Comparison of ENCODE assay signal across 14 mouse cellular contexts in genomic region chr1:171187851-171188700, GRCm38 (mm10). TPM values are rescaled to one million over a fixed set of nuclear protein-coding genes. Genes with fewer than 3 reads are reported as not detected.
DNase-seq lines count a peak whose midpoint lies in the region; ATAC-seq and TF ChIP-seq lines count a peak whose summit lies in the region.
"Had no signal": no experiment of that assay in that cellular context is flagged by ENCODE, and none has a peak within 500 bp of the region (broad histone marks: within the 10 kb centered on the region; RNA-seq: fewer than 3 reads in every experiment).

No protein-coding gene starts in this region.

- H3K4me1 ChIP-seq in hindbrain, postnatal 0 days (ENCODE audit: insufficient read depth, low read length): peaks cover 6% of the 10 kb centered on the region

- H3K27ac ChIP-seq in gastrocnemius, adult 2 months: peak overlapping the region; percentile 76
- H3K27ac ChIP-seq in hindbrain, postnatal 0 days: peak overlapping the region; percentile 16; the same call in 1 of the 2 replicates
- H3K27ac ChIP-seq: macrophage had no signal

- no peak overlapping the region for H3K9ac ChIP-seq in hindbrain, postnatal 0 days (replicated peaks; ENCODE audit: low read length)
- H3K9ac ChIP-seq: stomach, embryonic 15.5 days had no signal

- H3K27me3 ChIP-seq in hindbrain, postnatal 0 days (ENCODE audit: insufficient read depth, low read length): no peaks in the 10 kb centered on the region
- H3K27me3 ChIP-seq: stomach, embryonic 15.5 days had no signal

- WGBS in hindbrain, postnatal 0 days: 20% methylated on average over 13 of the region's 13 CpGs

- ATAC-seq in hindbrain, postnatal 0 days: peak; percentile 57
- ATAC-seq: inflammation-experienced regulatory T-cells, adult 6 months had no signal

- H3K36me3 ChIP-seq in hindbrain, postnatal 0 days (ENCODE audit: insufficient read depth, low read length): no peaks in the 10 kb centered on the region
- H3K36me3 ChIP-seq: stomach, embryonic 15.5 days had no signal

- TF ChIP-seq CTCF in gastrocnemius, adult 2 months (IDR thresholded peaks at IDR 0.05): no peak
- TF ChIP-seq CTCF in hindbrain, postnatal 0 days (IDR thresholded peaks at IDR 0.05; ENCODE audit: low read depth): no peak

- intact Hi-C loops in gastrocnemius, adult 2 months (cut with DNase I): no loop called here

- no peak overlapping the region for H3K4me3 ChIP-seq in gastrocnemius, adult 2 months
- no peak overlapping the region for H3K4me3 ChIP-seq in hindbrain, postnatal 0 days (ENCODE audit: low read length)
- H3K4me3 ChIP-seq: stomach, embryonic 15.5 days had no signal

- no peak for DNase-seq in gastrocnemius, adult 2 months
- no peak for DNase-seq in gastrocnemius, adult 8-10 months (ENCODE audit: low spot score in 2 of 2)
- DNase-seq in 416B (ENCODE audit: low read depth) (peak; percentile 50), liver (no peak)
- DNase-seq in embryo, embryonic 9.5 days (ENCODE audit: extremely low spot score): peak; percentile 48
- peak; percentile 27 for DNase-seq in hindbrain, postnatal 0 days (ENCODE audit: low spot score)
- no peak for DNase-seq in urinary bladder, postnatal 4 days (ENCODE audit: low spot score in 2 of 2)
- DNase-seq in thymus, postnatal 10 days (ENCODE audit: low spot score in 2 of 2): no peak
- DNase-seq: cerebellum, adult 18-20 months had no signal

- 0 out of 2 replicates have a peak overlapping the region, but pooled peaks have one; percentile 21 for H3K4me2 ChIP-seq in hindbrain, postnatal 0 days (ENCODE audit: low read depth, low read length)
- H3K4me2 ChIP-seq: liver, embryonic 11.5 days had no signal

- no peaks in the 10 kb centered on the region for H3K9me3 ChIP-seq in hindbrain, postnatal 0 days (ENCODE audit: low read length)
- H3K9me3 ChIP-seq: stomach, embryonic 15.5 days had no signal

RNA-seq across cellular contexts. Expression of gene Pcp4l1, which starts 8.0 kb away (rescaled TPM):
- total RNA-seq in gastrocnemius, adult 2 months (2021): 10 to 100 TPM; 58.3 to 75.0 TPM
- total RNA-seq in gastrocnemius, adult 8-10 months (2022): 10 to 100 TPM; 40.2 to 94.7 (median 71.0) TPM
- total RNA-seq in hindbrain, postnatal 0 days (2014; rRNA removed): 19.4 and 23.5 TPM in 2 replicates
- polyA plus RNA-seq in hindbrain, postnatal 0 days (2015; fragmentation: Nextera tagmentation; extraction: Ambion mirVana): 53.6 and 65.6 TPM in 2 replicates
- polyA plus RNA-seq: inflammation-experienced regulatory T-cells, adult 6 months had no signal

RNA-seq across cellular contexts. Expression of gene Nr1i3, which starts 25.7 kb away (rescaled TPM):
- not detected for total RNA-seq in gastrocnemius, adult 2 months (2021)
- under 1 TPM in 1 of 4 experiments, not detected in 3; 0.21 TPM for total RNA-seq in gastrocnemius, adult 8-10 months (2022)
- total RNA-seq in hindbrain, postnatal 0 days (2014; rRNA removed): not detected in 2 replicates
- polyA plus RNA-seq in hindbrain, postnatal 0 days (2015; fragmentation: Nextera tagmentation; extraction: Ambion mirVana): 0.40 and 0.43 TPM in 2 replicates

RNA-seq across cellular contexts. Expression of gene Tomm40l, which starts 34.2 kb away (rescaled TPM):
- 10 to 100 TPM; 43.2 to 56.3 TPM for total RNA-seq in gastrocnemius, adult 2 months (2021)
- total RNA-seq in gastrocnemius, adult 8-10 months (2022): 10 to 100 TPM; 46.4 to 50.9 (median 50.4) TPM
- total RNA-seq in hindbrain, postnatal 0 days (2014; rRNA removed): 44.2 and 53.6 TPM in 2 replicates
- polyA plus RNA-seq in hindbrain, postnatal 0 days (2015; fragmentation: Nextera tagmentation; extraction: Ambion mirVana): 41.1 and 45.5 TPM in 2 replicates

RNA-seq across cellular contexts. Expression of gene Apoa2, which starts 36.8 kb away (rescaled TPM):
- under 1 TPM in 1 of 2 experiments, not detected in 1; 0.59 TPM for total RNA-seq in gastrocnemius, adult 2 months (2021)
- total RNA-seq in gastrocnemius, adult 8-10 months (2022): 1 to 10 TPM in 2 of 4 experiments, not detected in 2; 1.5 to 6.1 TPM
- total RNA-seq in hindbrain, postnatal 0 days (2014; rRNA removed): not detected in 2 replicates
- 8.1 and 8.8 TPM in 2 replicates for polyA plus RNA-seq in hindbrain, postnatal 0 days (2015; fragmentation: Nextera tagmentation; extraction: Ambion mirVana)
- polyA plus RNA-seq: inflammation-experienced regulatory T-cells, adult 6 months; macrophage had no signal

RNA-seq across cellular contexts. Expression of gene Mpz, which starts 37.6 kb away (rescaled TPM):
- 10 to 100 TPM; 24.7 to 27.7 TPM for total RNA-seq in gastrocnemius, adult 2 months (2021)
- total RNA-seq in gastrocnemius, adult 8-10 months (2022): 10 to 100 TPM in 3 of 4 experiments, 1 to 10 TPM in 1; 5.2 to 26.1 (median 16.9) TPM
- 4.8 and 5.5 TPM in 2 replicates for total RNA-seq in hindbrain, postnatal 0 days (2014; rRNA removed)
- polyA plus RNA-seq in hindbrain, postnatal 0 days (2015; fragmentation: Nextera tagmentation; extraction: Ambion mirVana): 5.1 and 5.9 TPM in 2 replicates
- total RNA-seq: layer of hippocampus, adult 8-10 months had no signal
- polyA plus RNA-seq: inflammation-experienced regulatory T-cells, adult 6 months; liver, embryonic 11.5 days; macrophage had no signal

Comparison
In these comparisons a context has a peak if more than half of its experiments do, and no peak if none do; other contexts are left out.
1. DNase-seq: peak in 416B (single experiment), embryo, embryonic 9.5 days (single experiment) and hindbrain, postnatal 0 days (single experiment); none in gastrocnemius, adult 2 months (single experiment), gastrocnemius, adult 8-10 months (0 of 2), urinary bladder, postnatal 4 days (0 of 2), thymus, postnatal 10 days (0 of 2) and liver (single experiment).